Mouse (Mus musculus) frontal cortex, postnatal 10 days (tissue): ENCODE measurements around the gene Camta2.

ENCODE experiments used
- DNase-seq, 2 experiments: peaks; one replicate each; pipeline ENCODE4 v3.0.0; 2022; ENCODE audit warnings: low spot score in 2 of 2, mixed read lengths in 1 of 2

Gene Camta2

DNA sequence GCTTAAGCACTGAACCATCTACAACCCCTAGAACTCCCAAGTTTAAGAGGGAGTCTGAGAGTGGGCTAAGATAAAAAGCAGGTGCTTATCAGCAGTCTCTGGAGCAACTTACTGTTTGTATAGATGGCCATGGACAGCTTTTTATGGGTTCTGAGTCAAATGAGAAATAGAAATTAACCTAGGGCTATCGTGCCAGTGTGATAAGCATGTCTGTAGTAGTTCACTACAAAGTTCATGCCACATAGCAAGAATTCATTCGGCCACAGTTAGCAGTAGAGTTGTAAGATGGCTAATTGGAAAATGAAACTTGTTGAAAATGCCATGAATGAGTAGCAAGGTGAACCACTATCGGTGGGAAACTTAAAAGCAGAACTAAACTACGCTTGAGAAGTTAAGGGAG lies 39.4 kb downstream of the Camta2 start:
- DNase-seq: no peak

DNA sequence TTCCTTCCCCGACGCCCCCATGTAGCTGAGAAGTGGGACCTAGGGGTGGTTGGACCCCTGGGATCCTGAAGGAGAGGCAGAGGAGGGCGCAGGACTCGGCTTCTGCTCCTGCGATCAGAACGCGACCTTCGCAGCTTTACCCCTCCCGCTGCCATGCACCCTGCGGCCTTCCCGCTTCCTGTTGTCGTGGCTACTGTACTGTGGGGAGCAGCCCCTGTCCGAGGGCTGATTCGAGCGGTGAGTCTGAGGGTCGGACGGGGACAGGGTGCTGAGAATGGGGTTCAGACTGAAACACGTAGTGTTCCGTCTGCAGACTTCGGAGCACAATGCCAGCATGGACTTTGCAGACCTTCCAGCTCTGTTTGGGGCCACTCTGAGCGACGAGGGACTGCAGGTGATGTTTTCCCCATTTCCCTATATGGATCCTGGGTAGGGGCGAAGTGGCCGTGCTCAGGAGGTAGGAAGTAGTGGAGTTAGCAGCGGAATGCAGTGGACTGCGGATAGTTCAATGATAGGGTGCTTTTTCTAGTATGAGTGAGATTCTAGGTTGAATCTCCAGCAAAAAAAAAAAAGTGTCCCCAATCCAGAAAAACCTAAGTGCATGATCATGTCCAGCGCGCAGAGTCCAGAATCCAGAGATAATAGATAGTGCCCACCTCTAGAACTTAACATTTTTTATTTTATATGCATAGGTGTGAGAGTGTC lies 40.0 kb downstream of the Camta2 start:
- peak in 1 of 2 experiments; percentile 47 for DNase-seq

DNA sequence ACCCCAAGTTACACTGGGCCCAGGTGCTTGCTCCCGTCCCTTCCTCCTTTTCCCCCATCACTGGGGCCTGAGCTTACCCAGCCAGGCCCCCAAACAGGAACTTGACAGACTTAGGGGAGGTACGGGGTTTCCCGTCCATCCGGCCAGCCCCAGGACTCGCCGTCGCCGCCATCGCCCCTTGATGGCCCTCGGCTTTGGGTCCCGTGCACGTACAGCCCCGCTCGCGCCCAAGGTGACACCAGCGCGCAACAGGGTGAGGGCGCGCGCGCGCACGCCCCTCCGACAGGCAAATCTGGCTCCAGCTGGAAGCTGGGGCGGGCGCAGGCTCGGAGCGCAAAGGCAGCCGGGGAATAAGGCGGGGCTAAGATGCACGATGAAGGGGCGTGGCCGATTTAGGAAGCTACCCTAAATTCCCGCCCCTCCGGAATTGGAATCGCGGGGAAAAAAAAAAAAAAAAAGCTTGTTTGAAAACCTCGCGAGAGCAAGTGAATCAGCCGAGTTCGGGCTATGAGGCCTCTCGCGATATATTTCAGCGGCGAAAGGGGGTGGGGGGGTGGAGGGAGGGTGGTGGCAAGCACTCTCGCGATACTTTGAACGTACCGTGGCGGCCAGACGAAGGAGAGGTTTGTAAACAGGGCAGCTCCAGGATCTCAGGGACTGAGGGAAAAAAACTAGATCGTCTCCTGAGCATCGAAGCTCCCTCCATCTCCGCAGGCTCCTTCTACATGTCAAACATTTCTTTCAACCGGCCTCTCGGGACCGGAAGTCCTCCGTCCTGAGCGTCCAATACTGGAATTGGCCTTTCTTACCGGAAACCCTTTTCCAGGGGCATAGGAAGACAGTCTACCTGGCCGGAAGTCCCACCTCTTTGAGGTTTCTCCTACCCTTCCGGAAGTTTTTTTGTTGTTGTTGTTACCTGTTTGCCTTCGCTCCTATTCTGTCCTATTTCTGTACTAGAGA lies 40.9 kb downstream of the Camta2 start, which contains the start of the genes Rnf167 and Slc25a11:
TSS of gene Rnf167 (plus strand) at position 545 of the 960 bp plus-strand sequence.
TSS of gene Slc25a11 (minus strand) at position 789 of the 960 bp plus-strand sequence.
- DNase-seq: peak; percentile 95 to 97

DNA sequence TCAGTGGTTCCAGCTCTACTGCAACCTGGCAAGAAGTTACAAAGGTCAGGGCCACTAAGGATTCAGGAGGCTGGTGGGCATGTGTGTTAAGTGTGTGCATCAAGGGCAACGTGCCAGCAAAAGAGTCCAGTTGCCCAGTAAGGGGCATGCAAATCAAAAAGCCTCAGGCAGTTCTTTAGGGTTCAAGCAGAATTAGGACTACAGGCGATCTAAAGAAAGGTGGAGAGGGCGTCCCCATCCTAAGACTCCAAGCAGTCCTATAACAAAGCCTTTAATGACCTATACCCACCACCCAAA lies 41.7 kb downstream of the Camta2 start:
- DNase-seq: no peak

DNA sequence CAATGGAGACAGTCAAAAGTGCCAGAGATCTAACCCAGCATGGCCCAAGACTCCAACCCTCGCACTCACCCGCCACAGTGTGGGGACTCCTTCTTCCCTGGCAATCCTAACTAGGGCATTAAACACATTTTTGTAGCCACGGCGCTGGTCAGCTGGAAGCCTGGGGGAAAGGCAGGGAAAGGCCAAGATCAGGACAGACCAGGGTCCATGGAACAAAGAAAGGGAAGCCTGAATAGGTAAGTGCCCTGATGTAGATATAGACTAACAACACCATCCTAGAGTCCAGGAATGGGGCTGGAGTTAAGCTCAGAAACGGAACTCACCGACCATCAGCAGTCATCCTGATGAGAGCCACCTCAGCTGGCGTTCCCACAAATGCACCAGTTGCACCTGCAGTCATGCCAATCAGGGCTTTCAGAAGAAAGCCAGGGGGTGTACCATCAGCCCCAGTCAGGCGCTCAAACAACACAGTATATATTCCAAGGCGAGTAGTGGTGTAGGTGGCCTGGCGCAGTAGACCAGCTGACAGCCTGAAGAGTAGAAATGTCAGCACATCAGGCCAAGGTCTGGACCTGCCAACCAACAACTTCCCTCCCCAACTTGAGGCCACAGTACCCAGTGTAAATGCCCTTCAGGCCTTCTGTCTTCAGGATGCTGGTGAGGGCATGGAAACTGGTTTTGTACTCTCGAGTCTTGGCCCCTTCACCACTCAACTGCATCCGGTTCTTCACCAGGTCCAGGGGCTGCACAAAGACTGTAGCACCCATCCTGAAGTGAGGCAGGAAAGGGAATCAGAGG lies 42.2 kb downstream of the Camta2 start:
- no peak for DNase-seq

DNA sequence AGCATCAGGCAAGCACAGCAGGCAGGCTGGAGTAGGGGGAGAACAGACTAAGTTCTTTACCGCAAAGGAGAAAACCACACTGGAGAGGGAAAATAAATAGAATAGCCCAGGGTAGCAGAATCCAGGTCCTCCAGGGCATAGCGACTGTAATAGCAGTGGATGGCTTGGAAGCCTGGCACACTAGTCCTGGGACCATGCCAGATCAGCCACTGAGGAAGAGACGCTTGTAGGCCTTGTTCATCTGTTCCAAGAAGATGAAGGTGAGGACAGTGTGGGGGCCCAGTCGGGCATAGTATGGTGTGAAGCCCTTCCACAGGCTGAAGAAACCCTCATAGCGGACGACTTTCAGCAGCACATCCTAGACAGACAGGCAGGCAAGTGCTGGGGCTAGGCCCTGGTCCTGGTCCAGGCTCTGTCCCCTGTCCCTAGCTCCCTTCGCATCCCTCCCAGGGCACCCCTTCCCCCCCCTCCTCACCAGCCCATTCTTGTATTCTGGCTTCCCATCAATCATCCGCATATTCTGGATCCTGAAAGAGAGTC lies 43.3 kb downstream of the Camta2 start:
- DNase-seq: no peak

DNA sequence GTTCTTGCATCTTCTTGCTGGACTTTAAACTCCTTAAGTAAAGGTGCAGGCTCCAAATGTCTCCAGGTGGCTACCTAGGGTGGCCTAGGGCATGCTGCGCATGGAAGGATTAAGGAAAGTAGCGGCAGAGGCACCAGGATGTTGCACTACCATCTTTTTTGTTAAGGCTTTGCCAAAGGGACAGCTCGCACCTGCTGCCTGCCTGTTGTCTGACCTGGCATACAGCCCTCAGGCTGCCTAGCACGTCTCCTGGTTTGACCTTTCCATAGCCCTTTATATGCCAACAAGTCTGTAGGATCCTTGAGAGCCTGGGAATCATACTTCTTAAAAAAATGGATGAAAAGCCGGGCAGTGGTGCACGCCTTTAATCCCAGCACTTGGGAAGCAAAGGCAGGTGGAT lies 44.9 kb downstream of the Camta2 start:
- DNase-seq: no peak

DNA sequence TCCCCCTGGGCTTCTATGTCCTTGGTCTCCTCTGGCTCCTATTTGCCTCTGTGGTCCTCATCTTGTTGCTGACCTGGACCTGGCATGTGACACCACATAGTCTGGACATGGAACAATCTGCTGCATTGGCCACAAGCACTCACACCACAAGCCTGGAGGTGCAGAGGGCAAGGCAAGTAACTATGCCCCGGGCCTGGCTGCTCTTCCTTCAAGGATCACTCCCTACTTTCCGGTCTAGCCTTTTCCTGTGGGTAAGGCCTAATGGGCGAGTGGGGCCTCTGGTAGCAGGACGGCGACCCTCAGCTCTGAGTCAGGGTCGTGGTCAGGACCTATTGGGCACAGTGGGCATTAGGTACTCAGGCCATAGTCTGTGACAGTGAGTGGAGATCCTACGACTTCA lies 46.7 kb downstream of the Camta2 start:
- DNase-seq: no peak

DNA sequence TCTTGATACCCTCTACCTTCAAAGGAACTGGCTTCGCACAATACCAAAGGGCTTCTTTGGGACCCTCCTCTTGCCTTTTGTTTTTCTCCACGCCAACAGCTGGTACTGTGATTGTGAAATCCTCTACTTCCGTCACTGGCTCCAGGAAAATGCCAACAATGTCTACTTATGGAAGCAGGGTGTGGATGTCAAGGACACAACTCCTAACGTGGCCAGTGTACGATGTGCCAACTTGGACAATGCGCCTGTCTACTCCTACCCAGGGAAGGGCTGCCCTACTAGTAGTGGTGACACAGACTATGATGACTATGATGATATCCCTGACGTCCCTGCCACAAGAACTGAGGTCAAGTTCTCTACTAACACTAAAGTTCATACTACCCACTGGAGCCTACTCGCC lies 47.9 kb downstream of the Camta2 start:
- DNase-seq: no peak

DNA sequence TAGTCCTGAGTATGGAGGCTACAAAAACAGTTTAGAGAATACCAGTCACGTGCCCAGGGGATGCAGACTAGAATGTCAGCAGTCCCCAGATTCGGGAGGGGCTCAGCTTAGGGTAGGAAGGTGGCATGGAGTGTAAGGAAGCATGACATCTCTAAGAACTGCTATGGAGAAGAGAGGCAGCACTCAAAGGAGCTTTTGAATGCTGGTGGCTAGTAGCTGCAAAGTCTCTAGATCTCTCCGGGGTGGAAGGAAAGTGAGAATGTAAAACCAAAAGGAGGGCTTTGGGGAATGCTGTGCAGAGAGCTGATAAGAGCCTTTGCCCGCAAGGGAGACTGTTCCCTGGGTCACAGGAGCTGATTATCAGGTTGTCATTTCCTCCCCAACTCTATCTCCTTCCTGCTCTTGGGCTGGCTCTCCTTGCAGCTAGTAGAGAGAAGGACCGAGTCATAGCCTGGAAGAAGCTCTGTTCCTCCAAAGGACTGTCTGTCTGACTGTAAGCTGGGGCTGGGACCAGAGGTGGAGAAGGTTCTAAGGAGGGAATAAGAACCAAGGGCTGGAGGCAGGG lies 49.1 kb downstream of the Camta2 start, which contains the start of gene Gp1ba:
TSS of gene Gp1ba (plus strand) at position 409 of the 565 bp plus-strand sequence.
- no peak for DNase-seq

DNA sequence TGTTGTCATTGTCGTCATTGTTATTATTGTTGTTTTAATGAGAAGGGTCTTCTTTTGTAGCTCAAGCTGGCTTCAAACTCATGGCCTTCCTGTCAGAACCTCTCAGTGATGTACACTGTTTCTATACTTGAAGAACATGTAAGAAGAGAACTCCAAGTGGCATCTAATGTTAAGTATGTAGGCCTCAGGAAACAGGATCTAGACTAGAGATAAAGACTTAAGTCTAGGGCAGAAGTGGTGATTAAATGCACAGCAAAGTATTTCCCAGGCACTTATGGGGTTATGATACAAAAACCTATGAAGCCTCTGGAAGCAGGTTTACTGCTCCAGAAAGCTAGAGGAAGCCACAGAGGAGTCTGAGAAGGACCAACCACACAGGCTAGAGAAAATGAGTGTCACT lies 49.6 kb downstream of the Camta2 start:
- no peak for DNase-seq

DNA sequence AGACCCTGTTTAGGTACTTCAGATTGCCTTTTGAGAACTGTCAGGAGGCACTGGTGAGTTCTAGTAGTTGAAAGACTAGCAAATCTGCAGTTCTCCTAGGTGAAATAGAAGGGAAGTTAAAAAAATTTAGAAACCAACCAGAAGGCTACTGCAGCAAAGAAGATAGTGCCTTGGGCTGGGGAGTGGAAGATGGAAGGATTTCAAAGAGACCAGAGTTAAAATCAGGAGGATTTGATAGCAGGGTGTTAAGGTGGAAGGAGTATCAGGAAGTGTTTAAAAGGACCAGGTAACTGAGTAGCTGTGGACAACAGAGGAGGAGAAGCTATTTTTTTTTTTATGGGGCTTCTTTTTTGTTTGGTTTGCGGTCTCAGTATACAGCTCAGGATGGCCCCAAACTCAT lies 50.1 kb downstream of the Camta2 start:
- DNase-seq: no peak

DNA sequence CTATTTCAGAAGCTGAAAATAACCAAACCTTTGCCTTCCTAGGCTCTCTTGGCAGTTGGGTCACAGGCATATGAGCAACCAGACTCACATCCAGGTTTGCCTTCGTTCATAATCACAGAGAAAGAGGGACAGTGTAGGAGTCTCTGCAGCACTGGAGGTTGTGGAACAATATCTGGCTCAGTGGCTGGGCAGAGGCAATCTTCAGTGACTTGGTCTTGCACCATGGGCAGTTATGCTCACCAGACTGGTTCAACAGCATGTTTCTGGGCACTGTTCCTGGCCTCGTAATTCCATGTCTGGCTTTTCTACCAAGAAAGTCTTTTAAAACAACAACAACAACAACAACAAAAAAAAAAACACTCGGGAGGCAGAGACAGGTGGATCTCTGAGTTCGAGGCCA lies 52.3 kb downstream of the Camta2 start:
- DNase-seq: no peak

DNA sequence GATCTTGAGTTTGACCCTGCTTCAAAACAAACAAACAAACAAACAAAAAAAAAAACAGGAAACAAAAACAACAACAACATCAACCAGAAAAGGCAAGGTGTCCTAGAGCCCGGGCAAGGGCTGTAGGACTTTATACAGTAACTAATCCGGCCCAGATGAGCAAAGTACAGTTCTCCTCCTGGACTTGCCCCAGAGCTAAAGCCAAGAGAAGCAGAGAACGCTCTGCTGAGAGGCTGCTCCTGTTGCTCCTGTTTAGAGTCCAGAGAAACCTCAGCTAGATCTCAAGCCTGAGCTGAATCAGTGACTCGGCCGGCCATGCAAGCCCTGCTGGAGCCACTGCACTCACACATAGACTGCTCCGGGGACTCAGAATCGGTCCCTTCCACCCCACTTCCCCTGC lies 57.8 kb downstream of the Camta2 start:
- DNase-seq: no peak

DNA sequence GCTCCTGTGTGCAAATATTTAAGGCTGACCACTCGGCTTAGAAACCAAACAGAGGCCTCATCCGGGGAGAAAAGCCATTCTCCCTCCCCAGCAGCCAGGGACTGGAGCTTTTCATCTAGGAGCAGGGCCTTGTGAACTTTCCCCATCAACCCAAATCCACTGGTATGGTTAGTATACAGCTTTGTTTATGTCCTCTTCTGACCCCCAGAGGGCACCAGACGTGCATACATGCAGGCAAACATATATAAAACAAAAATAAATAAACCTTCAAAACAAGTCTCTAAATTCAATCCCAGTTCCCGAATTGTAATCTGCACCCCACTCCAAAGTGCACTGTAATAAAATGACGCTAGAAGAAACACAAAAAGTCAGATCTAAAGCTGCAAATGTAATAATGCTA lies 58.3 kb downstream of the Camta2 start:
- DNase-seq: no peak

DNA sequence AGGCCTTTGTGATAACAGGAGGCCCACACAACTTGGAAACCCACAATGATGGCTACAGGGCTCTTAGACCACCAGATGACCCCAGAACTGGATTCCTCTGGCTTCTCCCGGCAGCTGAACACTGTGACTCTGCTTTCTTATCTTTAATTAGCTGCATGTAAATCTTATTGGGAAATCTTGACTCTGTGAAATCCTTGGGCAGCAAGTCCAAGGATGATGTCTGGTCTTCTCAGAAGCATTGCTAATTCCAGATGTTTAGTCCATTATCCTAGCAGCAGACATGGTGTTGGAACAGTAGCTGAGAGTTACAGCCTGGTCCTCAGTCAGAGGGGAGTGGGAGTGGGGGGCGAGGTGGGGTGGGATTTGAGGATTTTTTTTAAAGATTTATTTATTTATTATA lies 59.5 kb downstream of the Camta2 start:
- DNase-seq: no peak

DNA sequence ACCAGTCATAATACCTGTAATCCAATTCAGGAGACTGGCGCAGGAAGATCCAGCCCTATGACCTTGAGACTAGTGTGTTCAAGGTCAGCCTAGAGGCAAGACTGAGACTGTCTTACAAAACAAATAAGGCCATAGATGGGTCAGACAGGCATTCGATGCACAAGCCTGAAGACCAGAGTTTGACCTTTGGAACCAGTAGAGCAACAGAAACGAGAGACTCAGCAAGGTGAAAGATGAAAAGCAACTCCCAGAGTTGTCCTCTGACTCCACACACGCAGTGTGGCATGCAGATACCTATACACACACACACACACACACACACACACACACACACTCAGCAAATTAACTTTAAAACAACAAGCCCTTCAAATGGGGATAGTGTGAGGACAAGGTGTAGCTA lies 61.0 kb downstream of the Camta2 start:
- no peak for DNase-seq

DNA sequence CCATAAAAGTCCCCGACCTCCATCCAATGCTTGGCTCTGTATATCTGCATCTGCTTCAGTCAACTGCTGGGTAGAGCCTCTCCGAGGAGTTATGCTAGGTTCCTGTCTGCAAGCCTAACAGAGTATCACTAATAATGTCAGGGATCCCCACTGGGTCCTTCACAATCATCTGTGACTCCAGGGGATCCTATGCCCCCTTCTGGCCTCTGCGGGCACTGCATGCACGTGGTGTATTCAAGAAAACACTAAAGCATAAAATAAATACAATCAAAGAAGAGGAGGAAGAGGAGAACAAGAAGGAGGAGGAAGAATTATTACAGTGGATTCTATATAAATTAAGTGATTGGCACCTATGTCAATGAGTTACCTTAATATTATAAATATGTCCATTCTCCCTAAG lies 62.4 kb downstream of the Camta2 start:
- no peak for DNase-seq

DNA sequence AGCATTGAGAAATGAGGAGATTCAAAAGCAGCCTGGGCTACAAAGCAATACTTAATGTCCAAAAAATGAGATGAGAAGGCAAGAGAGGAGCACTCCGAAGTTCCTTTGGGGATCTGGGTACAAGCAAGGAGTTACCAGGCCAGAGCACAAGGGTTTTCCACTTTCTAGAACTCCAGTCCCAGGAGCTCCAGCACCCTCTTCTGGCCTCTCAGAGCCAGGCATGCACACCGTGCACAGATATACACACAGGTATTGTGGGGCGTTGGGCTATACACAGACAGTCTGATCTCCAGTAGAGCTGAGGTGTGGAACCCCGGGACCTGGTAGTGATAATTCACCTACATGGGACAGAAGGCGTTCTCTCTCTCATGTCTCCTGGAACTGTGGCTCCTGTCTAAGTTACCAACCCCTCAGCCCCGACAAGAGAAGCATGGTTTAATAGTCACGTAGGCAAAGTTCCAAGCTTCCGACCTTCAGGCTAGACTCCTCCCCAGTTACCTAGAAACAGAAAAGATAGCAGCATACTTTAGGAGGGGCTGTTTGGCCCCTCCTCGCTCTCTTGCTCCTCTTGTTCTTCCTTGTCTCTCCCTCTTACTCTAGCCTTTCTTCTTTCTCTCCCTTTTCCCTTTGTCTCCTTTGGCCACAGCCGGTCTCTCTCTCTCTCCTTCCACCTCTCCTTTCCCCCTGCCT lies 64.7 kb downstream of the Camta2 start:
- no peak for DNase-seq

DNA sequence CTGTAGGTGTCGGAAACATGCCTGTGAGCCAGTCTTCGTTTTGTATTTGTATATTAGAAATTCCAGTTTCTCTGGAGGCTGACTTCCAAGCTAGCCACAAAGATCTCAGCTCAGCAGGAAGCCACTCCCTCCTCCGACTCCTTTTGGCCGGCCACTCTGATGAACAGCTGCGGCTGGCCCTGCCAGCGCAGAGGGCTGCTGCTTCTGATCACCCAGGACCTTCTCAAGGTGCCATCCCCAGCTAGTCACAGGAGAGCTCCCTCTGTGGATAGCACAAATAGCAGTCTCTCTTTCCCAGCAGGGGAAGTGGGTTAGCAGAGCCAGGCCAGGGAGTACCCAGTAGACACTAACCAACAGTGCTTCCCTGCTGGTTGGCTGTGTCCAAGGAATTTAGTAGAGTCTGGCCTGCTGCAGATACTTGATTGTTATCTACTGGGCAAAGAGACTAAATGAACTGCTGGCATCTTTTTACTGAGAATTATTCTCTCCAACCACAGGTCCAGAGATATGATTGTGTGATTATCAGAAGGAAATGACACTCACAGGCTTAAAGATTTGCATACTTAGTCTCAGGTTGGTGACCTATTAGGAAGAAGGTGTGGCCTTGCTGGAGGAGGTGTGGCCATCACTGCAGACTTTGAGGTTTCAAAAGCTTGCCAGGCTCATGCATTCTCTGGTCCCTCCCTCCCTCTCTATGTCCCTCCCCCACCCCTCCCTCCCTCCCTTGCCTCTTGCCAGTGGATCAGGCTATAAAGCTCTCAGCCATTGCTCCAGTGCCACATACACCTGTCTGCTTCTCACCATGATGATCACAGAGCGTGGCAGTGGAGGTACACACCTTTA lies 65.7 kb downstream of the Camta2 start:
- DNase-seq: no peak
